In genomic region chr15:86168505-86168867, GRCm38 (mm10) we compare ENCODE assay signal across 8 mouse cellular contexts. TPM values are rescaled to one million over a fixed set of nuclear protein-coding genes. Genes with fewer than 3 reads are reported as not detected.
A peak's percentile ranks its signal among the peaks of the same experiment; 100 is the strongest.
DNase-seq lines count a peak whose midpoint lies in the region; ATAC-seq and TF ChIP-seq lines count a peak whose summit lies in the region.

No protein-coding gene starts in this region.

- peaks cover 23% of the 10 kb centered on the region for H3K4me1 ChIP-seq in brown adipose tissue, adult 24 weeks (ENCODE audit: control insufficient read depth, insufficient read depth, insufficient read length, low read length)
- H3K4me1 ChIP-seq in hindbrain, embryonic 10.5 days (replicated peaks) = peaks cover 53% of the 10 kb centered on the region

- 41% methylated on average over 7 of the region's 7 CpGs for whole genome bisulfite sequencing in hindbrain, embryonic 10.5 days

- no peak for TF ChIP-seq CTCF in layer of hippocampus, adult 2 months (conservative IDR thresholded peaks at IDR 0.05)

- no peaks in the 10 kb centered on the region for H3K9me3 ChIP-seq in hindbrain, embryonic 10.5 days

- H3K36me3 ChIP-seq in hindbrain, embryonic 10.5 days = 0 out of 2 replicates have a peak, but pooled peaks cover 12% of the 10 kb centered on the region

- DNase-seq in layer of hippocampus, adult 2 months (ENCODE audit: low spot score in 2 of 2) = no peak
- DNase-seq in layer of hippocampus, postnatal 14 days (ENCODE audit: low spot score in 2 of 2) = no peak
- DNase-seq in hindbrain, embryonic 10.5 days (ENCODE audit: low spot score) = peak; percentile 23
- DNase-seq in lung, postnatal 10 days = peak; percentile 80
- peak; percentile 57 for DNase-seq in thymus, postnatal 25 days
- no peak for DNase-seq in urinary bladder, postnatal 25 days (ENCODE audit: low spot score)

- peak overlapping the region; percentile 82 for H3K27ac ChIP-seq in layer of hippocampus, adult 2 months
- peak overlapping the region; percentile 86 for H3K27ac ChIP-seq in brown adipose tissue, adult 24 weeks (replicated peaks; ENCODE audit: low read depth, low read length)
- peak overlapping the region; percentile 73 for H3K27ac ChIP-seq in hindbrain, embryonic 10.5 days

- no peak overlapping the region for H3K4me3 ChIP-seq in layer of hippocampus, adult 2 months
- no peak overlapping the region for H3K4me3 ChIP-seq in brown adipose tissue, adult 24 weeks (ENCODE audit: insufficient read depth, low read depth, low read length)
- no peak overlapping the region for H3K4me3 ChIP-seq in hindbrain, embryonic 10.5 days

- ATAC-seq in megakaryocyte-erythroid progenitor cell, adult 5-6 weeks (replicated peaks; ENCODE audit: low FRiP score, low TSS enrichment, poor library complexity, severe bottlenecking) = no peak

- no peaks in the 10 kb centered on the region for H3K27me3 ChIP-seq in hindbrain, embryonic 10.5 days (ENCODE audit: insufficient read depth, poor library complexity, severe bottlenecking)

RNA-seq across cellular contexts. Expression of gene Cerk, which starts 17.5 kb away (rescaled TPM):
- 10 to 100 TPM; 41.6 to 43.0 TPM for total RNA-seq in layer of hippocampus, adult 2 months (2021)
- total RNA-seq in layer of hippocampus, postnatal 14 days (2021) = 10 to 100 TPM; 46.7 to 49.1 TPM
- polyA plus RNA-seq in brown adipose tissue, adult 24 weeks (2012; ENCODE audit: insufficient read depth, insufficient read length, missing spikeins) = 4.5 and 5.0 TPM in 2 replicates
- polyA plus RNA-seq in hindbrain, embryonic 10.5 days (2016; fragmentation: Nextera tagmentation; extraction: Ambion mirVana) = 12.8 and 15.9 TPM in 2 replicates
- total RNA-seq in megakaryocyte-erythroid progenitor cell, adult 5-6 weeks (2014; fragmentation: Nextera tagmentation) = 5.6 and 7.1 TPM in 2 replicates
- 3.5 and 6.1 TPM in 2 replicates for total RNA-seq in megakaryocyte-erythroid progenitor cell, adult 5-6 weeks (2017)

RNA-seq across cellular contexts. Expression of gene Tbc1d22a, which starts 45.8 kb away (rescaled TPM):
- 10 to 100 TPM; 33.2 to 34.7 TPM for total RNA-seq in layer of hippocampus, adult 2 months (2021)
- total RNA-seq in layer of hippocampus, postnatal 14 days (2021) = 10 to 100 TPM; 29.8 to 30.1 TPM
- 12.5 and 15.2 TPM in 2 replicates for polyA plus RNA-seq in brown adipose tissue, adult 24 weeks (2012; ENCODE audit: insufficient read depth, insufficient read length, missing spikeins)
- 13.4 and 13.5 TPM in 2 replicates for polyA plus RNA-seq in hindbrain, embryonic 10.5 days (2016; fragmentation: Nextera tagmentation; extraction: Ambion mirVana)
- 13.0 and 13.7 TPM in 2 replicates for total RNA-seq in megakaryocyte-erythroid progenitor cell, adult 5-6 weeks (2014; fragmentation: Nextera tagmentation)
- 12.5 and 13.5 TPM in 2 replicates for total RNA-seq in megakaryocyte-erythroid progenitor cell, adult 5-6 weeks (2017)

Comparison
In these comparisons a context has a peak if more than half of its experiments do, and no peak if none do; other contexts are left out.
1. DNase-seq: peak in hindbrain, embryonic 10.5 days (single experiment), lung, postnatal 10 days (single experiment) and thymus, postnatal 25 days (single experiment); none in layer of hippocampus, adult 2 months (0 of 2), layer of hippocampus, postnatal 14 days (0 of 2) and urinary bladder, postnatal 25 days (single experiment).
2. RNA of gene Cerk, which starts 17.5 kb away (total RNA-seq): 46.7 to 49.1 TPM in layer of hippocampus, postnatal 14 days and 41.6 to 43.0 TPM in layer of hippocampus, adult 2 months; 3.5 to 7.1 TPM in megakaryocyte-erythroid progenitor cell, adult 5-6 weeks; every median in the first group is over 4 times any median in the second.
3. Peak in every context shown above with its lines, with median percentiles within 50 percentile points of each other: H3K27ac ChIP-seq.